Comparison of ENCODE assay signal across 31 mouse cellular contexts in genomic region chr2:173541748-173542147, GRCm38 (mm10). TPM values are rescaled to one million over a fixed set of nuclear protein-coding genes. Genes with fewer than 3 reads are reported as not detected.
A peak's percentile ranks its signal among the peaks of the same experiment; 100 is the strongest.
DNase-seq lines count a peak whose midpoint lies in the region; ATAC-seq lines count a peak whose summit lies in the region.
"Had no signal": no experiment of that assay in that cellular context is flagged by ENCODE, and none has a peak within 500 bp of the region (broad histone marks: within the 10 kb centered on the region; RNA-seq: fewer than 3 reads in every experiment).

No protein-coding gene starts in this region.

- no peak overlapping the region for H3K4me3 ChIP-seq in forebrain, embryonic 13.5 days
- H3K4me3 ChIP-seq: embryonic facial prominence, embryonic 12.5 days; embryonic facial prominence, embryonic 15.5 days; forebrain, embryonic 15.5 days; hindbrain, embryonic 12.5 days; hindbrain, embryonic 15.5 days had no signal

- no peaks in the 10 kb centered on the region for H3K9me3 ChIP-seq in forebrain, embryonic 13.5 days (replicated peaks)
- H3K9me3 ChIP-seq: embryonic facial prominence, embryonic 12.5 days; embryonic facial prominence, embryonic 15.5 days; forebrain, embryonic 15.5 days; hindbrain, embryonic 12.5 days; hindbrain, embryonic 15.5 days had no signal

- WGBS in forebrain, embryonic 13.5 days: 79% methylated on average over 4 of the region's 4 CpGs

- 0 out of 2 replicates have a peak, but pooled peaks cover 3% of the 10 kb centered on the region for H3K4me1 ChIP-seq in forebrain, embryonic 13.5 days
- H3K4me1 ChIP-seq: forebrain, embryonic 15.5 days; hindbrain, embryonic 15.5 days had no signal

- no peak overlapping the region for H3K9ac ChIP-seq in forebrain, embryonic 13.5 days
- H3K9ac ChIP-seq: embryonic facial prominence, embryonic 12.5 days; embryonic facial prominence, embryonic 15.5 days; forebrain, embryonic 15.5 days; hindbrain, embryonic 12.5 days; hindbrain, embryonic 15.5 days had no signal

- ATAC-seq in common myeloid progenitor, adult 5-6 weeks (replicated peaks; ENCODE audit: low read depth, poor library complexity, severe bottlenecking): peak; percentile 87
- ATAC-seq in forebrain, embryonic 13.5 days: no peak
- ATAC-seq: CD4-positive, CD25-positive, alpha-beta regulatory T cell, adult 4 months; forebrain, embryonic 15.5 days had no signal

- DNase-seq in thymus, postnatal 4 days: peak; percentile 28
- DNase-seq in thymus, postnatal 25 days: no peak
- peak; percentile 14 to 19 for DNase-seq in natural killer cell, adult 2 months (ENCODE audit: low spot score in 2 of 2)
- no peak for DNase-seq in kidney, adult 18-20 months
- DNase-seq: adrenal gland, postnatal 10 days; adrenal gland, postnatal 36 days; cerebellum, adult 18-20 months; cerebellum, adult 9-10 months; cerebellum, postnatal 14 days; gastrocnemius, postnatal 36 days; heart, adult 11 months had no signal

- H3K36me3 ChIP-seq in forebrain, embryonic 13.5 days (ENCODE audit: poor library complexity, severe bottlenecking): no peaks in the 10 kb centered on the region
- H3K36me3 ChIP-seq: embryonic facial prominence, embryonic 12.5 days; embryonic facial prominence, embryonic 15.5 days; forebrain, embryonic 15.5 days; hindbrain, embryonic 12.5 days; hindbrain, embryonic 15.5 days had no signal

- H3K27ac ChIP-seq in forebrain, embryonic 13.5 days: no peak overlapping the region
- H3K27ac ChIP-seq: embryonic facial prominence, embryonic 12.5 days; embryonic facial prominence, embryonic 15.5 days; forebrain, embryonic 15.5 days; hindbrain, embryonic 12.5 days; hindbrain, embryonic 15.5 days had no signal

- no peaks in the 10 kb centered on the region for H3K27me3 ChIP-seq in forebrain, embryonic 13.5 days
- H3K27me3 ChIP-seq: embryonic facial prominence, embryonic 15.5 days; forebrain, embryonic 15.5 days; hindbrain, embryonic 15.5 days had no signal

- H3K4me2 ChIP-seq in forebrain, embryonic 13.5 days: no peak overlapping the region
- H3K4me2 ChIP-seq: embryonic facial prominence, embryonic 12.5 days; embryonic facial prominence, embryonic 15.5 days; forebrain, embryonic 15.5 days; heart, embryonic 11.5 days; hindbrain, embryonic 12.5 days; hindbrain, embryonic 15.5 days had no signal

RNA-seq across cellular contexts. Expression of gene 1700021F07Rik, which starts 19.4 kb away (rescaled TPM):
- total RNA-seq in common myeloid progenitor, adult 5-6 weeks (2017): not detected in 2 replicates
- not detected in 2 replicates for polyA plus RNA-seq in forebrain, embryonic 13.5 days (2015; fragmentation: Nextera tagmentation; extraction: Ambion mirVana)
- total RNA-seq: adrenal gland, adult 18-20 months; adrenal gland, postnatal 10 days; adrenal gland, postnatal 36 days; ES-E14; gastrocnemius, adult 8-10 months; gastrocnemius, postnatal 36 days; heart, adult 8-10 months; heart, postnatal 25 days; hematopoietic stem cell, adult 5-6 weeks had no signal
- polyA plus RNA-seq: C2C12; CD4-positive, CD25-positive, alpha-beta regulatory T cell, adult 4 months; embryonic facial prominence, embryonic 12.5 days; embryonic facial prominence, embryonic 15.5 days; forebrain, embryonic 11.5 days; forebrain, embryonic 15.5 days; heart, embryonic 11.5 days; heart, embryonic 14.5 days; heart, postnatal 0 days; hindbrain, embryonic 12.5 days; hindbrain, embryonic 15.5 days; intestine, embryonic 14.5 days had no signal

RNA-seq across cellular contexts. Expression of gene Ankrd60, which starts 36.4 kb away (rescaled TPM):
- total RNA-seq in common myeloid progenitor, adult 5-6 weeks (2017): not detected in 2 replicates
- polyA plus RNA-seq in forebrain, embryonic 13.5 days (2015; fragmentation: Nextera tagmentation; extraction: Ambion mirVana): not detected in 2 replicates
- total RNA-seq: adrenal gland, adult 18-20 months; adrenal gland, postnatal 10 days; adrenal gland, postnatal 36 days; ES-E14; gastrocnemius, adult 8-10 months; gastrocnemius, postnatal 36 days; heart, adult 8-10 months; heart, postnatal 25 days; hematopoietic stem cell, adult 5-6 weeks had no signal
- polyA plus RNA-seq: C2C12; embryonic facial prominence, embryonic 12.5 days; embryonic facial prominence, embryonic 15.5 days; forebrain, embryonic 11.5 days; forebrain, embryonic 15.5 days; heart, embryonic 11.5 days; heart, embryonic 14.5 days; heart, postnatal 0 days; hindbrain, embryonic 12.5 days; hindbrain, embryonic 15.5 days; intestine, embryonic 14.5 days had no signal

Comparison
In these comparisons a context has a peak if more than half of its experiments do, and no peak if none do; other contexts are left out.
1. DNase-seq: peak in thymus, postnatal 4 days (single experiment) and natural killer cell, adult 2 months (2 of 2); none in thymus, postnatal 25 days (single experiment) and kidney, adult 18-20 months (single experiment).